Mouse (Mus musculus) limb, embryonic 14.5 days (tissue): ENCODE measurements around the gene Cd164l2. TPM values are rescaled to one million over a fixed set of nuclear protein-coding genes. Genes with fewer than 3 reads are reported as not detected.

Experiments used
- ATAC-seq: fragments of 200-750 bp; cut with Nextera tagmentation; 2 replicates; pipeline ENCODE4 v1.8.0; 2017; ENCODE audit warnings: low read depth, moderate number of reproducible peaks, moderate TSS enrichment; ENCODE audit not compliant: low FRiP score
- DNase-seq: peaks from one replicate; pipeline ENCODE4 v3.0.0-alpha.2; 2015; ENCODE audit warnings: low spot score
- H3K27ac ChIP-seq: fragments of 300-500 bp; sonication (generic); replicated peaks from 2 replicates; pipeline ENCODE4 v1.5.1; 2014; ENCODE audit warnings: low read depth, mild to moderate bottlenecking, low read length, moderate library complexity, mixed read lengths
- H3K27me3 ChIP-seq: fragments of 300-500 bp; sonication (generic); 2 replicates; pipeline ENCODE4 v1.6.1; 2014; ENCODE audit warnings: low read length, mixed read lengths; ENCODE audit not compliant: control insufficient read depth, insufficient read depth
- H3K36me3 ChIP-seq: fragments of 300-500 bp; sonication (generic); 2 replicates; pipeline ENCODE4 v1.6.1; 2014; ENCODE audit warnings: mild to moderate bottlenecking, low read length, moderate library complexity, mixed read lengths; ENCODE audit not compliant: control insufficient read depth, insufficient read depth
- H3K4me1 ChIP-seq: fragments of 300-500 bp; sonication (generic); 2 replicates; pipeline ENCODE4 v1.6.1; 2014; ENCODE audit warnings: antibody characterized with exemption, low read length, mixed read lengths; ENCODE audit not compliant: control insufficient read depth, insufficient read depth
- H3K4me2 ChIP-seq: fragments of 300-500 bp; sonication (generic); replicated peaks from 2 replicates; pipeline ENCODE4 v1.6.1; 2014; ENCODE audit warnings: low read depth, mild to moderate bottlenecking, low read length, moderate library complexity; ENCODE audit not compliant: severe bottlenecking
- H3K4me3 ChIP-seq: fragments of 300-500 bp; sonication (generic); replicated peaks from 2 replicates; pipeline ENCODE4 v1.5.1; 2014; ENCODE audit warnings: low read length
- H3K9ac ChIP-seq: fragments of 300-500 bp; sonication (generic); 2 replicates; pipeline ENCODE4 v1.6.1; 2014; ENCODE audit warnings: mild to moderate bottlenecking, low read depth, low read length, moderate library complexity; ENCODE audit not compliant: severe bottlenecking
- H3K9me3 ChIP-seq: fragments of 300-500 bp; sonication (generic); 2 replicates; pipeline ENCODE4 v1.6.1; 2016; ENCODE audit warnings: low read length; ENCODE audit not compliant: control insufficient read depth
- POLR2A ChIP-seq: fragments of 200-500 bp; IDR thresholded peaks from 2 replicates; pipeline ENCODE4 v1.8.0; 2012; ENCODE audit warnings: inconsistent platforms, mild to moderate bottlenecking, moderate library complexity, borderline replicate concordance; ENCODE audit not compliant: insufficient read depth, insufficient read length; ENCODE audit errors: extremely low read depth
- WGBS: fragments of 180-500 bp; shearing (Covaris S2); extraction: QIAGEN DNeasy Blood & Tissue Kit; methylation state at CpG from one replicate; pipeline ENCODE4 v1.1.7; 2014; 5-methylcytosine and 5-hydroxymethylcytosine counted together
- polyA plus RNA-seq, 2 experiments: library from polyadenylated mRNA; depleted of rRNA in 1 of 2; stranded (reverse) in 1 of 2; unstranded in 1 of 2; fragments of >200 nt; fragmentation: Nextera tagmentation in 1 of 2; extraction: Ambion mirVana in 1 of 2; gene quantifications; 2 replicates each; pipeline versions ENCODE4 v1.2.1 to v1.2.3; 2012 to 2014

The Cd164l2 gene
- polyA plus RNA-seq, 2 experiments, result 3.2 to 6.3 TPM

GRCm38 (mm10) chr4:133261641-133262374 lies 49.9 kb downstream of the Cd164l2 start:
- H3K4me1 ChIP-seq, result no peaks in the 10 kb centered on the region
- TF ChIP-seq POLR2A, result no peak
- no peak overlapping the region for H3K4me3 ChIP-seq
- no peaks in the 10 kb centered on the region; the same call in 1 of the 2 replicates for H3K9me3 ChIP-seq
- ATAC-seq, result no peak
- H3K27me3 ChIP-seq, result no peaks in the 10 kb centered on the region
- H3K36me3 ChIP-seq, result peaks cover 26% of the 10 kb centered on the region
- WGBS, result 49% methylated on average over 10 of the region's 10 CpGs
- H3K9ac ChIP-seq, result no peak overlapping the region
- no peak overlapping the region for H3K27ac ChIP-seq
- no peak for DNase-seq
- peak overlapping the region; percentile 15; the same call in 1 of the 2 replicates for H3K4me2 ChIP-seq

- peak overlapping the region; percentile 15; the same call in 1 of the 2 replicates for H3K4me2 ChIP-seq
- no peak for TF ChIP-seq POLR2A
- no peak overlapping the region for H3K9ac ChIP-seq
- no peak overlapping the region for H3K27ac ChIP-seq
- DNase-seq (no peak), ATAC-seq (no peak)
- H3K4me3 ChIP-seq, result no peak overlapping the region
- no peaks in the 10 kb centered on the region for H3K4me1 ChIP-seq
- H3K27me3 ChIP-seq, result no peaks in the 10 kb centered on the region
- H3K36me3 ChIP-seq, result peaks cover 32% of the 10 kb centered on the region
- no peaks in the 10 kb centered on the region; the same call in 1 of the 2 replicates for H3K9me3 ChIP-seq
- WGBS, result 55% methylated on average over 7 of the region's 7 CpGs
Measured at GRCm38 (mm10) chr4:133262375-133262765, 50.4 kb downstream of the Cd164l2 start.

GRCm38 (mm10) chr4:133262882-133263281 lies 51.0 kb downstream of the Cd164l2 start, which contains the start of gene Sytl1:
Gene Sytl1 (minus strand): TSS chr4:133263113.
- no peak for TF ChIP-seq POLR2A
- Histone ChIP-seq H3K27ac (no peak within 1 kb of the TSS), H3K9ac (no peak within 1 kb of the TSS), H3K4me3 (no peak within 1 kb of the TSS; the same call in 1 of the 2 replicates), H3K36me3 (peaks cover 37% of the 10 kb centered on the region), H3K9me3 (no peaks in the 10 kb centered on the region; the same call in 1 of the 2 replicates), H3K4me1 (no peaks in the 10 kb centered on the region), H3K4me2 (peak within 1 kb of the TSS; percentile 15; the same call in 1 of the 2 replicates), H3K27me3 (no peaks in the 10 kb centered on the region)
- ATAC-seq (no peak), DNase-seq (no peak)
- 27% methylated on average over 7 of the region's 7 CpGs for WGBS

GRCm38 (mm10) chr4:133263756-133264155 lies 51.8 kb downstream of the Cd164l2 start:
- no peaks in the 10 kb centered on the region for H3K27me3 ChIP-seq
- WGBS, result 94% methylated on average over 5 of the region's 5 CpGs
- no peak overlapping the region for H3K4me3 ChIP-seq
- no peak overlapping the region for H3K27ac ChIP-seq
- DNase-seq (no peak), ATAC-seq (no peak)
- H3K36me3 ChIP-seq, result peaks cover 46% of the 10 kb centered on the region
- no peaks in the 10 kb centered on the region for H3K4me1 ChIP-seq
- H3K9ac ChIP-seq, result no peak overlapping the region
- H3K4me2 ChIP-seq, result no peak overlapping the region
- no peak for TF ChIP-seq POLR2A
- no peaks in the 10 kb centered on the region; the same call in 1 of the 2 replicates for H3K9me3 ChIP-seq

GRCm38 (mm10) chr4:133264559-133264958 lies 52.6 kb downstream of the Cd164l2 start:
- WGBS, result 100% methylated on average over 2 of the region's 2 CpGs
- no peak overlapping the region for H3K27ac ChIP-seq
- H3K9ac ChIP-seq, result no peak overlapping the region
- no peak overlapping the region for H3K4me3 ChIP-seq
- peaks cover 54% of the 10 kb centered on the region for H3K36me3 ChIP-seq
- TF ChIP-seq POLR2A, result no peak
- H3K9me3 ChIP-seq, result no peaks in the 10 kb centered on the region; the same call in 1 of the 2 replicates
- no peaks in the 10 kb centered on the region for H3K27me3 ChIP-seq
- H3K4me1 ChIP-seq, result no peaks in the 10 kb centered on the region
- DNase-seq (no peak), ATAC-seq (no peak)
- H3K4me2 ChIP-seq, result no peak overlapping the region

GRCm38 (mm10) chr4:133265297-133265696 lies 53.4 kb downstream of the Cd164l2 start:
- H3K4me3 ChIP-seq, result no peak overlapping the region
- H3K27ac ChIP-seq, result no peak overlapping the region
- H3K4me1 ChIP-seq, result no peaks in the 10 kb centered on the region
- no peak overlapping the region for H3K9ac ChIP-seq
- H3K9me3 ChIP-seq, result no peaks in the 10 kb centered on the region; the same call in 1 of the 2 replicates
- TF ChIP-seq POLR2A, result no peak
- 99% methylated on average over 3 of the region's 3 CpGs for WGBS
- peaks cover 58% of the 10 kb centered on the region for H3K36me3 ChIP-seq
- no peak overlapping the region for H3K4me2 ChIP-seq
- DNase-seq (no peak), ATAC-seq (no peak)
- H3K27me3 ChIP-seq, result no peaks in the 10 kb centered on the region
